Mouse (Mus musculus) heart, postnatal 0 days (tissue): ENCODE measurements around the gene Prkn.

Experiments used
- CTCF ChIP-seq: IDR thresholded peaks from 2 replicates; pipeline ENCODE4 v1.5.1; 2016; ENCODE audit warnings: antibody characterized with exemption, control low read depth, low read depth
- EP300 ChIP-seq: IDR thresholded peaks from 2 replicates; pipeline ENCODE4 v1.6.1; 2016; ENCODE audit warnings: antibody characterized with exemption, low read depth

DNA sequence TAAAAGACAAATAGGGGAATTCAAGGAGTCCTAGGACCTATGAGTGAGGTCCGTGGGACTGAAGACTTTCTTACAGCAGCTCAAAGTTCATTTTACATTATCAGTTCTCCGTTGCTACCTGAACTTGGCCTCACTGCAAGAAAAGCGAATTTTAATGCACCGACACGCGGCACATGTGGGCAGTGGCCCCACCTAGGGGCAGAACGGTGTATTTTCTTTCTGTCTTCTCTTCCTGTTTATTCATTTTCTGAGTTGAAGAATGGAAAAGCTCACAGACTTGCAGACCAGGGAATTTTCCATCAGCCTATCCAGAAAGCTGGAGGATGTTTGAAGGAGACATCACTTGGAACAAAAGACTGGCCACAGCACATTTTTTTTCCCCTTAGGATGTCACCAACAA is 771.3 kb downstream of the Prkn start:
- TF ChIP-seq EP300 (no peak), CTCF (peak; percentile 62)
